Mouse (Mus musculus) embryonic facial prominence, embryonic 13.5 days (tissue): ENCODE data around the gene Vnn3. TPM values are rescaled to one million over a fixed set of nuclear protein-coding genes. Genes with fewer than 3 reads are reported as not detected.

Experiments
- ATAC-seq: fragments of 200-750 bp; cut with Nextera tagmentation; 2 replicates; pipeline ENCODE4 v1.8.0; 2017; ENCODE audit warnings: low read depth; ENCODE audit not compliant: insufficient number of reproducible peaks, insufficient read depth, low FRiP score, low TSS enrichment
- H3K27ac ChIP-seq: fragments of 300-500 bp; sonication (generic); 2 replicates; pipeline ENCODE4 v1.5.1; 2015; ENCODE audit warnings: moderate library complexity, mild to moderate bottlenecking, inconsistent platforms
- H3K27me3 ChIP-seq: fragments of 300-500 bp; sonication (generic); 2 replicates; pipeline ENCODE4 v1.6.1; 2015; ENCODE audit warnings: mild to moderate bottlenecking, inconsistent platforms
- H3K36me3 ChIP-seq: fragments of 300-500 bp; sonication (generic); 2 replicates; pipeline ENCODE4 v1.6.1; 2015; ENCODE audit warnings: mild to moderate bottlenecking, inconsistent platforms
- H3K4me1 ChIP-seq: fragments of 300-500 bp; sonication (generic); 2 replicates; pipeline ENCODE4 v1.6.1; 2015; ENCODE audit warnings: inconsistent platforms
- H3K4me2 ChIP-seq: fragments of 300-500 bp; sonication (generic); 2 replicates; pipeline ENCODE4 v1.6.1; 2015; ENCODE audit warnings: moderate library complexity, mild to moderate bottlenecking, inconsistent platforms
- H3K4me3 ChIP-seq: fragments of 300-500 bp; sonication (generic); 2 replicates; pipeline ENCODE4 v1.5.1; 2015; ENCODE audit warnings: mild to moderate bottlenecking, inconsistent platforms
- H3K9ac ChIP-seq: fragments of 300-500 bp; sonication (generic); 2 replicates; pipeline ENCODE4 v1.6.1; 2015; ENCODE audit warnings: mild to moderate bottlenecking, inconsistent platforms
- H3K9me3 ChIP-seq: fragments of 300-500 bp; sonication (generic); 2 replicates; pipeline ENCODE4 v1.6.1; 2016; ENCODE audit warnings: inconsistent platforms
- WGBS: fragments of 180-500 bp; shearing (Covaris S2); methylation state at CpG from one replicate; pipeline ENCODE4 v1.1.7; 2015; ENCODE audit warnings: mixed read lengths; 5-methylcytosine and 5-hydroxymethylcytosine counted together
- polyA plus RNA-seq: library from polyadenylated mRNA; unstranded; fragments of >200 nt; fragmentation: Nextera tagmentation; extraction: Ambion mirVana; gene quantifications from 2 replicates; pipeline ENCODE4 v1.2.1, GENCODE M21; 2015

The Vnn3 gene
- polyA plus RNA-seq, 1 experiment from 2014 or later = not detected

DNA sequence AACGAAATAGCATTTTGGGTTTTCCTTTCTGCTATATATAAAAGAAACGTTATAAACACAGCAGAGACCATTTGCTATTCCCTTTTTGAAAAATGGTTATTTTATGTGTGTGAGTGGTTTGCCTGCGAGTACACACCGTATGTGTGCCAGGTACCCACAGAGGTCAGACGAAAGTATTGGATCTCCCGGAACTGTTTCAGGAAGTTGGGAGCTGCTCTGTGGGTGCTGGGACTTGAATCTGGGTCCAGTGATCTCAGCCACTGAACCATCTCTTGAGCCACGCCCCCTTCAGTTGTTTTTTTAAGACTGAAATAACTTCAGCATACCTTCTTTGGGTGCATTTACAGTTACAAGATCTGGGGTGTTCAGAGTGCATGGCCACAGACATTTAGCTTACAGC, 44.1 kb downstream of the Vnn3 start:
- no peak for ATAC-seq
- Histone ChIP-seq H3K4me2 (peak overlapping the region; percentile 59; the same call in 1 of the 2 replicates), H3K9ac (no peak overlapping the region), H3K36me3 (no peaks in the 10 kb centered on the region), H3K4me3 (peak overlapping the region; percentile 30; the same call in 1 of the 2 replicates), H3K27ac (no peak overlapping the region), H3K27me3 (no peaks in the 10 kb centered on the region), H3K4me1 (0 out of 2 replicates have a peak, but pooled peaks cover 3% of the 10 kb centered on the region), H3K9me3 (no peaks in the 10 kb centered on the region)
- 77% methylated on average over 7 of the region's 7 CpGs for WGBS

DNA sequence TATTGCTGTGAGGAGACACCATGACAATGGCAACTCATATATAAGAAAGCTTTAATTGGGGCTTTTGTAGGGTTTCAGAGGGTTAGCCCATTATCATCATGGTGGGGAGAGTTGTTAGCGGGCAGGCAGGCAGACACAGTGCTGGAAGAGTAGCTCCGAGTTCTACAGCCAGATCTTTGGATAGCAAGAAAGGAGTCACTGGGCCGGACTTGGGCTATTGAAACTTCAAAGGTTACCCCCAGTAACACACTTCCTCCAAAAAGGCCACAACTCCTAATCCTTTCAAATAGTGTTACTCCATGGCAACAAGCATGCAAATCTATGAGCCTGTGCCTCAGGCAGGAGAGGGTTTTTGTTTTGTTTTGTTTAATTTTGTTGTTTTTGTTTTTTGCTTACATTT, 49.9 kb downstream of the Vnn3 start:
- WGBS = 78% methylated on average over 3 of the region's 3 CpGs
- no peak overlapping the region for H3K4me3 ChIP-seq
- no peaks in the 10 kb centered on the region for H3K9me3 ChIP-seq
- no peaks in the 10 kb centered on the region for H3K27me3 ChIP-seq
- H3K36me3 ChIP-seq = no peaks in the 10 kb centered on the region
- H3K4me1 ChIP-seq = no peaks in the 10 kb centered on the region
- H3K27ac ChIP-seq = no peak overlapping the region
- H3K4me2 ChIP-seq = no peak overlapping the region
- no peak for ATAC-seq
- H3K9ac ChIP-seq = no peak overlapping the region

DNA sequence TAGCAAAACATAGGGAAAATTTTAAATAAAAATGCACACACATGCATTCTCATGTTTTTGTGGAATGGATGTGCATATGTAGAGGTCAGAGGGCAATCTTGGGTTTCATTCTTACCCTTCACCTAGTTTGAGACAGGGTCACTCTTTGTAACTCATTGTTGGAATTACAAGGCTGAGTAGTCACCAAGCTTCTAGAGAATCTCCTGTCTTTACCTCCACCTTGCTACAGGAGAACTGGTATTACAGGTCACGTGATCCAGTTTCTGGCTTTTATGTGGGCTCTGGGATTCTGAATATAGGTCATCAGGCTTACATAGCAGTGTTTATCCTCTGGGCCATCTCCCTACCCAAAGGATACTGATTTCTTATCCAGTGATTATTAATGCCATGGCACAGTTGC, 54.4 kb downstream of the Vnn3 start:
- 88% methylated on average over 1 of the region's 1 CpGs for WGBS
- no peaks in the 10 kb centered on the region for H3K36me3 ChIP-seq
- H3K4me1 ChIP-seq = no peaks in the 10 kb centered on the region
- H3K4me3 ChIP-seq = no peak overlapping the region
- no peak overlapping the region for H3K9ac ChIP-seq
- no peaks in the 10 kb centered on the region for H3K9me3 ChIP-seq
- ATAC-seq = no peak
- no peaks in the 10 kb centered on the region for H3K27me3 ChIP-seq
- H3K27ac ChIP-seq = no peak overlapping the region
- H3K4me2 ChIP-seq = no peak overlapping the region

Other genes starting within 250 kb of the Vnn3 start
- 245 and 261 TPM in 2 replicates for gene Rps12, start 64.2 kb upstream of the Vnn3 start, polyA plus RNA-seq
- gene Slc18b1, start 54.5 kb upstream of the Vnn3 start, polyA plus RNA-seq = 32.3 and 35.6 TPM in 2 replicates
- 0.41 and 0.63 TPM in 2 replicates for gene Vnn1, start 43.2 kb downstream of the Vnn3 start, polyA plus RNA-seq
- not detected in 2 replicates for gene Taar1, start 68.9 kb downstream of the Vnn3 start, polyA plus RNA-seq
- gene Taar2, start 87.1 kb downstream of the Vnn3 start, polyA plus RNA-seq = 0.27 TPM in 1 of 2 replicates, not detected in the other
- not detected in 2 replicates for gene Taar3, start 98.1 kb downstream of the Vnn3 start, polyA plus RNA-seq
- gene Taar4, start 109.0 kb downstream of the Vnn3 start, polyA plus RNA-seq = not detected in 2 replicates
- not detected in 2 replicates for gene Taar5, start 119.2 kb downstream of the Vnn3 start, polyA plus RNA-seq
- gene Taar6, start 134.2 kb downstream of the Vnn3 start, polyA plus RNA-seq = not detected in 2 replicates
- not detected in 2 replicates for gene Taar7a, start 142.0 kb downstream of the Vnn3 start, polyA plus RNA-seq
- gene Taar7b, start 148.5 kb downstream of the Vnn3 start, polyA plus RNA-seq = not detected in 2 replicates
- not detected in 2 replicates for gene Taar7d, start 175.8 kb downstream of the Vnn3 start, polyA plus RNA-seq
- not detected in 2 replicates for gene Taar7e, start 186.2 kb downstream of the Vnn3 start, polyA plus RNA-seq
- not detected in 2 replicates for gene Taar7f, start 198.0 kb downstream of the Vnn3 start, polyA plus RNA-seq
- gene Taar8a, start 225.0 kb downstream of the Vnn3 start, polyA plus RNA-seq = not detected in 2 replicates
- gene Taar8b, start 240.8 kb downstream of the Vnn3 start, polyA plus RNA-seq = not detected in 2 replicates